Mouse (Mus musculus): ENCODE data around the gene Mapk14.

DNA sequence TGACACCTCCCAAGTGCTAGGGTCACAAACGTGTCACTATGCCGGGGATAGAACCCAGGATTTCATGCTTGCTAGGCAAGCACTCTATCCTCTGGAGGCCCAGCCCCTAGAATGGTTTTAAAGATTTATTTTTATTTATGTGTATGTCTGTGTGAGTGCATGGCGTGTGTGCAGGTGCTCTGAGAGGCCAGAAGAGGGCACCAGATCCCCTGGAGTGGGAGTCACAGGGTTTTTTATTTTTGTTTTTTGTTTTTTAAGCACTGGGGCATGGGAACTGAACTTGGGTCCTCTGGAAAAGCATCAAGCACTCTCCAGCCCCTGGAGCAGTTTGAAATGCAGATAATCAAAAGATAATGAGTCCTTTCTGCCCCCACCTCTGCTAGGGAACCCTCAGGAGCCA, 85.7 kb downstream of the Mapk14 start:
- TF ChIP-seq POLR2A (IDR thresholded peaks at IDR 0.05; ENCODE audit: low read depth, low read length): no peak
- TF ChIP-seq CTCF (conservative IDR thresholded peaks at IDR 0.05; ENCODE audit: insufficient read depth, insufficient read length, low read depth, low read length): peak; percentile 24; the same call in 1 of the 2 replicates

Data from kidney, adult 2 months (tissue).